Mouse (Mus musculus): ENCODE results near the gene Ssu2.

- TF ChIP-seq CTCF (IDR thresholded peaks at IDR 0.05; ENCODE audit: borderline replicate concordance, control insufficient read depth, extremely low read depth, insufficient read depth, low read length, poor library complexity) (no peak), POLR2A (IDR thresholded peaks at IDR 0.05; ENCODE audit: control insufficient read depth, extremely low read depth, insufficient read depth, low read length, poor library complexity) (no peak)
These were observed 60.0 kb downstream of the Ssu2 start for GRCm38 (mm10) chr6:112327793-112328192.
